Mouse (Mus musculus) macrophage (primary cell): Measurements from ENCODE around the gene Tbcc. TPM values are rescaled to one million over a fixed set of nuclear protein-coding genes. Genes with fewer than 3 reads are reported as not detected.

Source experiments
- polyA plus RNA-seq: library from polyadenylated mRNA; stranded (reverse); fragments of 250-400 nt; gene quantifications from 3 replicates; pipeline ENCODE4 v1.2.4, GENCODE M21; 2018; ENCODE audit warnings: inconsistent platforms

Tbcc gene
- polyA plus RNA-seq, 1 experiment from 2014 or later, result 6.2 TPM

Other genes starting within 250 kb of the Tbcc start
- 41.6 to 48.1 TPM (median 47.7 TPM) in 3 replicates for gene Klc4, start 244.7 kb upstream of the Tbcc start, polyA plus RNA-seq
- 34.1 to 78.8 TPM (median 41.5 TPM) in 3 replicates for gene Mrpl2, start 244.5 kb upstream of the Tbcc start, polyA plus RNA-seq
- 6.2 to 8.8 TPM (median 7.3 TPM) in 3 replicates for gene Cul7, start 240.3 kb upstream of the Tbcc start, polyA plus RNA-seq
- 30.5 to 52.1 TPM (median 39.7 TPM) in 3 replicates for gene Rrp36, start 216.3 kb upstream of the Tbcc start, polyA plus RNA-seq
- 85.2 to 104 TPM (median 96.1 TPM) in 3 replicates for gene Mea1, start 211.9 kb upstream of the Tbcc start, polyA plus RNA-seq
- 30.1 to 44.5 TPM (median 33.9 TPM) in 3 replicates for gene Klhdc3, start 209.8 kb upstream of the Tbcc start, polyA plus RNA-seq
- 21.4 to 43.0 TPM (median 30.6 TPM) in 3 replicates for gene Ppp2r5d, start 185.6 kb upstream of the Tbcc start, polyA plus RNA-seq
- gene Pex6, start 179.2 kb upstream of the Tbcc start, polyA plus RNA-seq, result 6.9 to 22.0 TPM (median 14.2 TPM) in 3 replicates
- gene Gnmt, start 161.5 kb upstream of the Tbcc start, polyA plus RNA-seq, result 0.32 TPM in 1 of 3 replicates, not detected in the others
- 79.0 to 118 TPM (median 88.6 TPM) in 3 replicates for gene Cnpy3, start 138.5 kb upstream of the Tbcc start, polyA plus RNA-seq
- gene Ptcra, start 127.0 kb upstream of the Tbcc start, polyA plus RNA-seq, result not detected in 3 replicates
- 7.4 to 12.7 TPM (median 10.2 TPM) in 3 replicates for gene 2310039H08Rik, start 118.0 kb upstream of the Tbcc start, polyA plus RNA-seq
- gene Rpl7l1, start 108.0 kb upstream of the Tbcc start, polyA plus RNA-seq, result 64.6 to 81.8 TPM (median 70.4 TPM) in 3 replicates
- gene Bicral, start 32.2 kb upstream of the Tbcc start, polyA plus RNA-seq, result 9.3 to 10.1 TPM (median 9.6 TPM) in 3 replicates
- not detected in 3 replicates for gene Prph2, start 19.8 kb downstream of the Tbcc start, polyA plus RNA-seq
- 28.0 to 30.4 TPM (median 28.5 TPM) in 3 replicates for gene Ubr2, start 119.9 kb downstream of the Tbcc start, polyA plus RNA-seq